Mouse (Mus musculus) myocyte (in vitro differentiated cells): Measurements from ENCODE around the gene Rfc1. TPM values are rescaled to one million over a fixed set of nuclear protein-coding genes. Genes with fewer than 3 reads are reported as not detected.
"Not testable (repeated sequence)": the region's sequence is repeated elsewhere in the genome, so short reads cannot be mapped to it uniquely, and the experiment has no call there.

Experiments used
- H3K27me3 ChIP-seq: one replicate; pipeline ENCODE4 v1.6.1; 2011; ENCODE audit not compliant: control insufficient read depth, insufficient read depth, insufficient read length
- H3K36me3 ChIP-seq: one replicate; pipeline ENCODE4 v1.6.1; 2011; ENCODE audit not compliant: control insufficient read depth, insufficient read depth
- H3K4me2 ChIP-seq: one replicate; pipeline ENCODE4 v1.6.1; 2011; ENCODE audit warnings: low read depth, control low read depth
- H3K4me3 ChIP-seq: one replicate; pipeline ENCODE4 v1.5.1; 2011; ENCODE audit warnings: mild to moderate bottlenecking, control low read depth, moderate library complexity
- H3K79me2 ChIP-seq: one replicate; pipeline ENCODE4 v1.6.1; 2011; ENCODE audit not compliant: control insufficient read depth, insufficient read depth
- H3ac ChIP-seq: one replicate; pipeline ENCODE4 v1.6.1; 2011; ENCODE audit not compliant: control insufficient read depth, insufficient read length
- CEBPB ChIP-seq: IDR thresholded peaks from 2 replicates; pipeline ENCODE4 v1.6.1; 2011; ENCODE audit warnings: mild to moderate bottlenecking, moderate library complexity; ENCODE audit not compliant: poor library complexity, insufficient read depth, severe bottlenecking
- E2F4 ChIP-seq: IDR thresholded peaks from one replicate; pipeline ENCODE4 v1.6.1; 2011; ENCODE audit warnings: mild to moderate bottlenecking, control low read depth, moderate library complexity; ENCODE audit not compliant: insufficient read depth
- MAX ChIP-seq: IDR thresholded peaks from one replicate; pipeline ENCODE4 v1.6.1; 2011; ENCODE audit warnings: low read depth, mild to moderate bottlenecking, control low read depth
- MYOD1 ChIP-seq, 3 experiments: IDR thresholded peaks; one replicate each; pipeline ENCODE4 v1.6.1; 2011; ENCODE audit warnings: control low read depth in 2 of 3, low read depth in 2 of 3, mild to moderate bottlenecking in 2 of 3, moderate library complexity in 1 of 3; ENCODE audit not compliant: insufficient read length in 2 of 3, control insufficient read depth in 1 of 3
- MYOG ChIP-seq, 3 experiments: IDR thresholded peaks; one replicate each; pipeline ENCODE4 v1.6.1; 2011; ENCODE audit warnings: control low read depth in 2 of 3, low read depth in 2 of 3, mild to moderate bottlenecking in 2 of 3; ENCODE audit not compliant: insufficient read length in 2 of 3, control insufficient read depth in 1 of 3, insufficient read depth in 1 of 3
- POLR2A ChIP-seq: IDR thresholded peaks from one replicate; pipeline ENCODE4 v1.6.1; 2011; ENCODE audit warnings: low read depth, mild to moderate bottlenecking, control low read depth, moderate library complexity; ENCODE audit not compliant: insufficient read length
- POLR2AphosphoS2 ChIP-seq: IDR thresholded peaks from one replicate; pipeline ENCODE4 v1.6.1; 2011; ENCODE audit warnings: low read depth, control low read depth; ENCODE audit not compliant: insufficient read length
- REST ChIP-seq: IDR thresholded peaks from one replicate; pipeline ENCODE4 v1.6.1; 2011; ENCODE audit warnings: mild to moderate bottlenecking, control low read depth, moderate library complexity; ENCODE audit not compliant: insufficient read depth, insufficient read length
- SRF ChIP-seq: IDR thresholded peaks from one replicate; pipeline ENCODE4 v1.6.1; 2011; ENCODE audit warnings: low read depth; ENCODE audit not compliant: control insufficient read depth, insufficient read length
- TCF12 ChIP-seq: IDR thresholded peaks from one replicate; pipeline ENCODE4 v1.6.1; 2011; ENCODE audit warnings: mild to moderate bottlenecking, control low read depth; ENCODE audit not compliant: poor library complexity, insufficient read depth, severe bottlenecking
- TCF3 ChIP-seq: IDR thresholded peaks from one replicate; pipeline ENCODE4 v1.6.1; 2011; ENCODE audit warnings: low read depth, control low read depth; ENCODE audit not compliant: insufficient read length
- USF1 ChIP-seq: IDR thresholded peaks from one replicate; pipeline ENCODE4 v1.6.1; 2011; ENCODE audit warnings: low read depth, mild to moderate bottlenecking, control low read depth, moderate library complexity
- polyA plus RNA-seq: library from polyadenylated mRNA; unstranded; fragments of >200 nt; fragmentation: generic; extraction: Trizol; gene quantifications from one replicate; pipeline ENCODE4 v1.2.1, GENCODE M21; 2012; ENCODE audit warnings: missing spikeins

Rfc1 gene
- polyA plus RNA-seq, 1 experiment, result 8.7 TPM

DNA sequence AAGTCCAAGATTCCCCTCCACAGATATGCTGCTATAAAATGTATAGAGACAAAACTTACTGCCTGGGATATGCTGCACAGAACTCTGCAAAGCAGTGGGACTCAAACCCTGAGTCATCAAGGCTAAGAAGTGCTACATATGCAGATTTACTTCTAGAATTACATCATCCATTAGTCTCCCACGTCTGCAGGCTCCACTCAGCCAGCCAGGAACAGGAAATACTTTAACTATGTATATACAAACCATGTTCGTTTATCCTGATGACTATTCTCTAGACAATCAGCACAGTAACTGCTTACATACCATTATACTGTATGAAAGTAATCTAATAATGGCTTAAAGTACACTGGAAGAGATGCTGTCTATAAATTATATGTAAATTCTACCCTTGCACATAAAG, 41.2 kb downstream of the Rfc1 start:
- H3ac ChIP-seq, result no peak overlapping the region
- H3K36me3 ChIP-seq, result peaks cover 16% of the 10 kb centered on the region
- H3K4me2 ChIP-seq, result no peak overlapping the region
- H3K79me2 ChIP-seq, result no peaks in the 10 kb centered on the region
- H3K4me3 ChIP-seq, result no peak overlapping the region
- H3K27me3 ChIP-seq, result no peaks in the 10 kb centered on the region
- TF ChIP-seq MYOD1 (IDR thresholded peaks at IDR 0.05; ENCODE audit: control insufficient read depth in 1 of 3, insufficient read length in 2 of 3, low read depth in 2 of 3) (no peak), CEBPB (no peak), MYOG (IDR thresholded peaks at IDR 0.05; ENCODE audit: control insufficient read depth in 1 of 3, insufficient read depth in 1 of 3, insufficient read length in 2 of 3, low read depth in 2 of 3) (no peak), TCF12 (no peak)

DNA sequence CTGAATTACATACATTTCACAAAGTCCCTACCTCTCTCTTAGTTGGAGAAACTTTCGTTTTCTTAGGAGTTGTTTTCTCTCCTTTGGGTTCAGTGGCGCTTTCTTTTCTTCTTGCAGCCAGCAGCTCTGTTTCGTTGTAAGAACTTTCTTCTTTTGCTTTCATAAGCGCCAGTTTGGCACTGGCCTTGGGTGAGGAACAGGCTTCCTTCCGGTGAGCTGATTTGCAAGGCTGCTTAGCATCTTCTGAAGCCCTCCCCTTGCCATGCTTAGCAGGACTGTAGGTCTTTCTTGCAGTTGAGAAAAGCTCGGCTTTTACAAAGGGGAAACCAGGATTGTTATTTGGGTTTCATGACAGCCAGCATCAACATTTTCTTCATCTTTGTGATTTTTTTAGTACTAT, 41.8 kb downstream of the Rfc1 start:
- H3ac ChIP-seq, result no peak overlapping the region
- H3K4me2 ChIP-seq, result no peak overlapping the region
- H3K27me3 ChIP-seq, result no peaks in the 10 kb centered on the region
- H3K79me2 ChIP-seq, result no peaks in the 10 kb centered on the region
- no peak overlapping the region for H3K4me3 ChIP-seq
- TF ChIP-seq TCF3, result no peak
- no peak for TF ChIP-seq TCF12
- no peak for TF ChIP-seq POLR2AphosphoS2
- no peak for TF ChIP-seq MYOD1 (IDR thresholded peaks at IDR 0.05; ENCODE audit: control insufficient read depth in 1 of 3, insufficient read length in 2 of 3, low read depth in 2 of 3)
- no peak for TF ChIP-seq SRF
- no peak for TF ChIP-seq E2F4
- TF ChIP-seq USF1, result no peak
- no peak for TF ChIP-seq CEBPB
- TF ChIP-seq POLR2A, result no peak
- TF ChIP-seq MAX, result no peak
- TF ChIP-seq REST, result no peak
- H3K36me3 ChIP-seq, result peaks cover 16% of the 10 kb centered on the region

DNA sequence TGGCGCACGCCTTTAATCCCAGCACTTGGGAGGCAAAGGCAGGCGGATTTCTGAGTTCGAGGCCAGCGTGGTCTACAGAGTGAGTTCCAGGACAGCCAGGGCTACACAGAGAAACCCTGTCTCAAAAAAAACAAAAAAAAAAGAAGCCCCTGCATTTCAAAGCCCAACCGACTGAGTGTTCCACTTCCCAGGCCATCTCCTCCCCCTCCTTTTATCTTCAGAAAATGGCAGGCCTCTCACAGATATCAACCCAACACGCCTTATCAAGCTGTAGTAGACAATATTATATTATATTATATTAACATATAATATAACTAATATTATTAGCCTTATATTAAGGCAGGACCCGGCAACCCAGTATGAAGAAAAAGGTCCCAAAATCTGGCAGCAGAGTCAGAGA, 46.5 kb downstream of the Rfc1 start:
- H3K4me2 ChIP-seq, H3K4me3 ChIP-seq, H3K79me2 ChIP-seq, H3ac ChIP-seq, H3K27me3 ChIP-seq: not testable (repeated sequence)
- H3K36me3 ChIP-seq, result peaks cover 30% of the 10 kb centered on the region

DNA sequence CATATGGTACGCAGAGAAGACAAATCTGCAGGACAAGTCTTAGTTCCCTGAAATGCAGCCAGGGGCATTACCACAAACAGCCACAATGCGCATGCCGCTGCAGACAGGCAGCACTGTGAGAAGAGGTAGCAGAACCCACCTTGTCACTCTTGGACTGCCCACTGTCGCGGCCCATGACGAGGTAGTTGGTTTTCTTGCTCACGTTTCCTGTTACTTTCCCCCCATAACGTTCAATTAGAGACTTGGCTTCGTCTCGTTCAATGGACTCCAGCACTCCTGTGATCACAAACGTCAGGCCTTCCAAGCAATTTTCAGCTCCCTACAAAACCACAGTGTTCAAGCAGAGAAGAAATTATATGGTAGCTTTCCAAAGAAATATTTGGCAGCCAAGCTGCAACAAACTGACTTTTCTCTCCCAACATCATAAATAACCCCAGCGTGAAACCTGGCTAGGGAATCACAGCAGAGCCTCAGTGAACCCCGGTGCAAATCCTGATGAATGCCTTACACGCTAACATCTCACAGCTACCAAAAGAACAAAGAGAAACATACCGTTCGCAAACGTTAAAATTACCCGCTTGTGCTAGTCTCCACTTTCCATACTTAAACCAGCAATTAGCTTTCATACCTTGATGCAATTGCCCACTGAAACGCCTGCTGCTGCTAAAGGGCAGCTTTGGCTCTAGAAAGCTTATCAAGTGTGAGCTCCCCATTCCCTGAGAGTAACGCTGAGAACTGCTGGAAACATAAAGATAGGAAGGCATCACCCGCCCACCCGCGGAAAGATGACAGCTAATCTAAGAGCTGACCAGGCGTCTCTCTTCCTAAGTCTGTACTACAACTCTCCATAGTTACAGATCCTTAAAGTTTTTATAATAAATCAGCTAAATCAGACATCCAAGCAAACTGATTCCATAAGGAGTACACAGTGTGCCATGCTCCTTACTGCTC, 47.4 kb downstream of the Rfc1 start:
- H3K27me3 ChIP-seq, result no peaks in the 10 kb centered on the region
- H3K79me2 ChIP-seq, result no peaks in the 10 kb centered on the region
- peaks cover 25% of the 10 kb centered on the region for H3K36me3 ChIP-seq
- no peak overlapping the region for H3ac ChIP-seq
- H3K4me2 ChIP-seq, result no peak overlapping the region
- no peak overlapping the region for H3K4me3 ChIP-seq
- no peak for TF ChIP-seq USF1
- no peak for TF ChIP-seq POLR2AphosphoS2
- TF ChIP-seq TCF3, result no peak
- no peak for TF ChIP-seq MYOG (IDR thresholded peaks at IDR 0.05; ENCODE audit: control insufficient read depth in 1 of 3, insufficient read depth in 1 of 3, insufficient read length in 2 of 3, low read depth in 2 of 3)
- TF ChIP-seq POLR2A, result no peak
- TF ChIP-seq MAX, result no peak
- no peak for TF ChIP-seq MYOD1 (IDR thresholded peaks at IDR 0.05; ENCODE audit: control insufficient read depth in 1 of 3, insufficient read length in 2 of 3, low read depth in 2 of 3)
- no peak for TF ChIP-seq SRF
- no peak for TF ChIP-seq TCF12
- no peak for TF ChIP-seq REST
- no peak for TF ChIP-seq E2F4
- TF ChIP-seq CEBPB, result no peak

DNA sequence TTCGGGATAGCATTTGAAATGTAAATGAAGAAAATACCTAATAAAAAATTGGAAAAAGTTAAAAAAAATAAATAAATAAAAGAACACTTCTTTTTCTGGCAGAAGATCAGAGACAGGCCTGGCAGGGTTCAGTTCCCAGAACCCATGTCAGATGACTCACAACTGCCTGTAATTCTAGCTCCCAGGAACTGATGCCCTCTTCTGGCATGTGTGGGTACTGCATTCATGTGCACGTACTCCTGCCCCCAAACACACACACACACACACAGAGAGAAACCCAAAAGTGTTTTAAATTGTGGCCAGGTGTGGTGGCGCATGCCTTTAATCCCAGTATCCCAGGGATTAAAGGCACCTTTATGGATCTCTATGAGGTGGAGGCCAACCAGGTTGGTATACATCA, 51.3 kb downstream of the Rfc1 start:
- Histone ChIP-seq H3K79me2 (no peaks in the 10 kb centered on the region), H3ac (no peak overlapping the region), H3K36me3 (peaks cover 13% of the 10 kb centered on the region), H3K4me3 (no peak overlapping the region), H3K4me2 (no peak overlapping the region), H3K27me3 (no peaks in the 10 kb centered on the region)
- no peak for TF ChIP-seq E2F4
- TF ChIP-seq POLR2A, result no peak
- TF ChIP-seq TCF3, result no peak
- TF ChIP-seq POLR2AphosphoS2, result no peak
- TF ChIP-seq MYOD1 (IDR thresholded peaks at IDR 0.05; ENCODE audit: control insufficient read depth in 1 of 3, insufficient read length in 2 of 3, low read depth in 2 of 3), result no peak
- no peak for TF ChIP-seq TCF12
- no peak for TF ChIP-seq REST
- no peak for TF ChIP-seq MAX
- TF ChIP-seq USF1, result no peak
- TF ChIP-seq SRF, result no peak
- TF ChIP-seq MYOG (IDR thresholded peaks at IDR 0.05; ENCODE audit: control insufficient read depth in 1 of 3, insufficient read depth in 1 of 3, insufficient read length in 2 of 3, low read depth in 2 of 3), result no peak
- no peak for TF ChIP-seq CEBPB
